Mouse (Mus musculus): ENCODE data around the gene Trabd2b.

- TF ChIP-seq CTCF (IDR thresholded peaks at IDR 0.05; ENCODE audit: insufficient read depth, low read depth, low read length) (no peak), POLR2A (IDR thresholded peaks at IDR 0.05; ENCODE audit: insufficient read depth, low read depth, low read length) (no peak)
These were observed 221.3 kb downstream of the Trabd2b start for GRCm38 (mm10) chr4:114627674-114628293.
